Mouse (Mus musculus) midbrain, embryonic 15.5 days (tissue): ENCODE measurements at regions not wholly inside any gene's neighbourhood (a gene's known extent, or its start where the extent isn't known, plus 50 kb on each side); places are given as distances from the start of the nearest gene placed in this dataset.
A peak's percentile ranks its signal among the peaks of the same experiment; 100 is the strongest.

Experiments
- ATAC-seq: fragments of 200-750 bp; cut with Nextera tagmentation; replicated peaks from 2 replicates; pipeline ENCODE4 v1.8.0; 2017; ENCODE audit warnings: moderate TSS enrichment
- H3K27ac ChIP-seq: fragments of 300-500 bp; sonication (generic); 2 replicates; pipeline ENCODE4 v1.5.1; 2015; ENCODE audit warnings: mild to moderate bottlenecking, inconsistent platforms
- H3K27me3 ChIP-seq: fragments of 300-500 bp; sonication (generic); replicated peaks from 2 replicates; pipeline ENCODE4 v1.6.1; 2015; ENCODE audit warnings: inconsistent platforms
- H3K36me3 ChIP-seq: fragments of 300-500 bp; sonication (generic); replicated peaks from 2 replicates; pipeline ENCODE4 v1.6.1; 2015; ENCODE audit warnings: inconsistent platforms
- H3K4me1 ChIP-seq: fragments of 300-500 bp; sonication (generic); 2 replicates; pipeline ENCODE4 v1.6.1; 2015; ENCODE audit warnings: inconsistent platforms
- H3K4me2 ChIP-seq: fragments of 300-500 bp; sonication (generic); 2 replicates; pipeline ENCODE4 v1.6.1; 2015; ENCODE audit warnings: inconsistent platforms, mild to moderate bottlenecking, moderate library complexity
- H3K4me3 ChIP-seq: fragments of 300-500 bp; sonication (generic); 2 replicates; pipeline ENCODE4 v1.5.1; 2015; ENCODE audit warnings: mild to moderate bottlenecking, inconsistent platforms
- H3K9ac ChIP-seq: fragments of 300-500 bp; sonication (generic); 2 replicates; pipeline ENCODE4 v1.6.1; 2015; ENCODE audit warnings: mild to moderate bottlenecking, inconsistent platforms
- H3K9me3 ChIP-seq: fragments of 300-500 bp; sonication (generic); 2 replicates; pipeline ENCODE4 v1.6.1; 2016; ENCODE audit warnings: inconsistent platforms
- WGBS: fragments of 180-500 bp; shearing (Covaris S2); methylation state at CpG from one replicate; pipeline ENCODE4 v1.1.7; 2015; ENCODE audit warnings: mixed read lengths; 5-methylcytosine and 5-hydroxymethylcytosine counted together

GRCm38 (mm10) chr17:15311822-15312221 lies 64.8 kb downstream of the Dll1 start:
- Histone ChIP-seq H3K9me3 (no peaks in the 10 kb centered on the region), H3K4me2 (no peak overlapping the region), H3K9ac (no peak overlapping the region), H3K27me3 (no peaks in the 10 kb centered on the region), H3K4me3 (no peak overlapping the region), H3K36me3 (no peaks in the 10 kb centered on the region), H3K27ac (no peak overlapping the region), H3K4me1 (no peaks in the 10 kb centered on the region)
- WGBS = 81% methylated on average over 4 of the region's 4 CpGs
- ATAC-seq = no peak

GRCm38 (mm10) chr17:15310465-15310864 lies 66.2 kb downstream of the Dll1 start:
- H3K36me3 ChIP-seq = no peaks in the 10 kb centered on the region
- H3K4me3 ChIP-seq = no peak overlapping the region
- no peak overlapping the region for H3K4me2 ChIP-seq
- no peaks in the 10 kb centered on the region for H3K9me3 ChIP-seq
- no peak for ATAC-seq
- no peaks in the 10 kb centered on the region for H3K4me1 ChIP-seq
- WGBS = 46% methylated on average over 2 of the region's 2 CpGs
- H3K27me3 ChIP-seq = no peaks in the 10 kb centered on the region
- no peak overlapping the region for H3K27ac ChIP-seq
- no peak overlapping the region for H3K9ac ChIP-seq

- no peak overlapping the region for H3K4me3 ChIP-seq
- no peak overlapping the region for H3K4me2 ChIP-seq
- H3K9ac ChIP-seq = no peak overlapping the region
- no peaks in the 10 kb centered on the region for H3K9me3 ChIP-seq
- no peaks in the 10 kb centered on the region for H3K27me3 ChIP-seq
- ATAC-seq = no peak
- no peaks in the 10 kb centered on the region for H3K4me1 ChIP-seq
- 58% methylated on average over 1 of the region's 1 CpGs for whole genome bisulfite sequencing
- no peaks in the 10 kb centered on the region for H3K36me3 ChIP-seq
- no peak overlapping the region for H3K27ac ChIP-seq
Observed at GRCm38 (mm10) chr17:15302110-15302509, 74.6 kb downstream of the Dll1 start.

GRCm38 (mm10) chr17:15299743-15300371 lies 76.8 kb downstream of the Dll1 start:
- Histone ChIP-seq H3K36me3 (no peaks in the 10 kb centered on the region), H3K4me3 (no peak overlapping the region), H3K27me3 (no peaks in the 10 kb centered on the region), H3K9ac (no peak overlapping the region), H3K4me2 (no peak overlapping the region), H3K9me3 (no peaks in the 10 kb centered on the region), H3K27ac (no peak overlapping the region), H3K4me1 (no peaks in the 10 kb centered on the region)
- no peak for ATAC-seq
- WGBS = 79% methylated on average over 13 of the region's 13 CpGs

GRCm38 (mm10) chr17:15294165-15294585 lies 82.5 kb downstream of the Dll1 start:
- no peak overlapping the region for H3K27ac ChIP-seq
- WGBS = 53% methylated on average over 5 of the region's 5 CpGs
- no peak overlapping the region for H3K4me3 ChIP-seq
- H3K36me3 ChIP-seq = no peaks in the 10 kb centered on the region
- H3K9me3 ChIP-seq = no peaks in the 10 kb centered on the region
- no peaks in the 10 kb centered on the region for H3K27me3 ChIP-seq
- H3K4me1 ChIP-seq = no peaks in the 10 kb centered on the region
- no peak overlapping the region for H3K4me2 ChIP-seq
- ATAC-seq = peak; percentile 14; the same call in 1 of the 2 replicates
- H3K9ac ChIP-seq = no peak overlapping the region

- H3K27me3 ChIP-seq = no peaks in the 10 kb centered on the region
- H3K9me3 ChIP-seq = no peaks in the 10 kb centered on the region
- H3K27ac ChIP-seq = no peak overlapping the region
- H3K4me2 ChIP-seq = no peak overlapping the region
- H3K9ac ChIP-seq = no peak overlapping the region
- ATAC-seq = no peak
- H3K36me3 ChIP-seq = no peaks in the 10 kb centered on the region
- 81% methylated on average over 11 of the region's 11 CpGs for WGBS
- no peaks in the 10 kb centered on the region for H3K4me1 ChIP-seq
- H3K4me3 ChIP-seq = no peak overlapping the region
Observed at GRCm38 (mm10) chr17:15292490-15293070, 84.1 kb downstream of the Dll1 start.

GRCm38 (mm10) chr17:15291626-15292025 lies 85.0 kb downstream of the Dll1 start:
- no peak overlapping the region for H3K4me3 ChIP-seq
- ATAC-seq = no peak
- H3K36me3 ChIP-seq = no peaks in the 10 kb centered on the region
- no peak overlapping the region for H3K27ac ChIP-seq
- no peak overlapping the region for H3K9ac ChIP-seq
- H3K9me3 ChIP-seq = no peaks in the 10 kb centered on the region
- no peaks in the 10 kb centered on the region for H3K27me3 ChIP-seq
- no peaks in the 10 kb centered on the region for H3K4me1 ChIP-seq
- no peak overlapping the region for H3K4me2 ChIP-seq
- 66% methylated on average over 4 of the region's 4 CpGs for WGBS

- Histone ChIP-seq H3K4me3 (no peak overlapping the region), H3K27ac (no peak overlapping the region), H3K36me3 (no peaks in the 10 kb centered on the region), H3K9me3 (no peaks in the 10 kb centered on the region), H3K4me1 (peaks cover 4% of the 10 kb centered on the region; the same call in 1 of the 2 replicates), H3K4me2 (no peak overlapping the region), H3K9ac (no peak overlapping the region), H3K27me3 (no peaks in the 10 kb centered on the region)
- ATAC-seq = no peak
- 100% methylated on average over 1 of the region's 1 CpGs for WGBS
Observed at GRCm38 (mm10) chr17:15290326-15290725, 86.3 kb downstream of the Dll1 start.

GRCm38 (mm10) chr17:15289062-15289461 lies 87.6 kb downstream of the Dll1 start:
- ATAC-seq = no peak
- 88% methylated on average over 5 of the region's 5 CpGs for WGBS
- no peaks in the 10 kb centered on the region for H3K27me3 ChIP-seq
- H3K36me3 ChIP-seq = no peaks in the 10 kb centered on the region
- H3K27ac ChIP-seq = no peak overlapping the region
- H3K9me3 ChIP-seq = no peaks in the 10 kb centered on the region
- no peak overlapping the region for H3K9ac ChIP-seq
- H3K4me1 ChIP-seq = peaks cover 8% of the 10 kb centered on the region; the same call in 1 of the 2 replicates
- H3K4me3 ChIP-seq = no peak overlapping the region
- no peak overlapping the region for H3K4me2 ChIP-seq

GRCm38 (mm10) chr17:15288640-15289039 lies 88.0 kb downstream of the Dll1 start:
- H3K27ac ChIP-seq = no peak overlapping the region
- H3K36me3 ChIP-seq = no peaks in the 10 kb centered on the region
- no peaks in the 10 kb centered on the region for H3K9me3 ChIP-seq
- H3K27me3 ChIP-seq = no peaks in the 10 kb centered on the region
- H3K4me2 ChIP-seq = no peak overlapping the region
- WGBS = 90% methylated on average over 8 of the region's 8 CpGs
- ATAC-seq = no peak
- H3K9ac ChIP-seq = no peak overlapping the region
- H3K4me1 ChIP-seq = peaks cover 8% of the 10 kb centered on the region; the same call in 1 of the 2 replicates
- no peak overlapping the region for H3K4me3 ChIP-seq

GRCm38 (mm10) chr17:15286596-15286995 lies 90.1 kb downstream of the Dll1 start:
- Histone ChIP-seq H3K27me3 (no peaks in the 10 kb centered on the region), H3K9ac (no peak overlapping the region), H3K4me3 (no peak overlapping the region), H3K36me3 (no peaks in the 10 kb centered on the region), H3K27ac (no peak overlapping the region), H3K9me3 (no peaks in the 10 kb centered on the region), H3K4me2 (no peak overlapping the region), H3K4me1 (peaks cover 8% of the 10 kb centered on the region; the same call in 1 of the 2 replicates)
- ATAC-seq = no peak
- 93% methylated on average over 2 of the region's 2 CpGs for WGBS

GRCm38 (mm10) chr17:15285399-15286043 lies 91.2 kb downstream of the Dll1 start:
- Histone ChIP-seq H3K9me3 (no peaks in the 10 kb centered on the region), H3K27me3 (no peaks in the 10 kb centered on the region), H3K36me3 (no peaks in the 10 kb centered on the region), H3K4me3 (no peak overlapping the region), H3K4me1 (peaks cover 8% of the 10 kb centered on the region; the same call in 1 of the 2 replicates), H3K4me2 (no peak overlapping the region), H3K27ac (0 out of 2 replicates have a peak overlapping the region, but pooled peaks have one; percentile 22), H3K9ac (no peak overlapping the region)
- WGBS = 50% methylated on average over 7 of the region's 7 CpGs
- peak; percentile 88 for ATAC-seq
